Mouse (Mus musculus) right cerebral cortex, postnatal 4 days (tissue): ENCODE measurements around the gene Acss2.

Experiments used
- DNase-seq: peaks from one replicate; pipeline ENCODE4 v3.0.0-alpha.2; 2022

Gene Acss2

DNA sequence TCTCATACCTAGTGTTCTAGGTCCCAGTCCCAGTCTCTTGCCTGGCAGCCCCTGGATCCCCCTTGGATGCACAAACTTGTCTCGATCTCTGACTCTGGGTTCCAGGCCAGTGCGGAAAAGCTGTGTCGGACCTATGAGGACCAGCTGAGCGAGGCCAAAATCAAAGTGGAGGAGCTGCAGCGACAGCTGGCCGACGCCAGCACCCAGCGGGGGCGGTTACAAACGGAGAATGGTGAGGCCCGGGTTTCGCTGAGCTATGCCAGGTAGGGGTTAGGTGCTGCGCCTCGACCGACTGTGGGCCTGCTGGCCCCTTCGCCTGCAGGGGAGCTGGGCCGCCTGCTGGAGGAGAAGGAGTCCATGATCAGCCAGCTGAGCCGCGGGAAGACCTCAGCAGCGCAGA is 112.4 kb downstream of the Acss2 start:
- no peak for DNase-seq

DNA sequence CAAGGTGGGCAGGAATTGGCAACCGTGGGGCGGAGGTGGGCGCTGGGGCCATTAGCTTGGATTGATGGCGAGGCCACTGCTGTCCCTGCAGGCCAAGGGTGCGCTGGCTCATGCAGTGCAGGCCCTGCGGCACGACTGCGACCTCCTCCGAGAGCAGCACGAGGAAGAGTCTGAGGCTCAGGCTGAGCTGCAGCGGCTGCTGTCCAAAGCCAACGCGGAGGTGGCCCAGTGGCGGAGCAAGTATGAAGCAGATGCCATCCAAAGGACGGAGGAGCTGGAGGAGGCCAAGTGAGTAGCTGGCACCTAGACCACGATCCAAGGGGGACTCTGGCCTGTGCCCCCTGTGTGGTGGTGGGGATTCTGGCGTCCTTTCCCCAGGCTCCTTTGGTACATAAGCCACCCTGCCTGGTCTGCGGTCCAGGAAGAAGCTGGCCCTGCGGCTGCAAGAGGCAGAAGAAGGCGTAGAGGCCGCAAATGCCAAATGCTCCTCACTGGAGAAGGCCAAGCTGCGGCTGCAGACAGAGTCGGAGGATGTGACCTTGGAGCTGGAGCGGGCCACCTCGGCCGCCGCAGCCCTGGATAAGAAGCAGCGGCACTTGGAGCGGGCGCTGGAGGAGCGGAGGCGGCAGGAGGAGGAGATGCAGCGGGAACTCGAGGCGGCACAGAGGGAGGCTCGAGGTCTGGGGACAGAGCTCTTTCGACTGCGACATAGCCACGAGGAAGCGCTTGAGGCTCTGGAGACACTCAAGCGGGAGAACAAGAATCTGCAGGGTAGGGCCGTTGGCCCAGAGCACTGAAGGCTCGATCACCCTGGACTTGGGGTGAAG is 113.1 kb downstream of the Acss2 start:
- peak; percentile 38 for DNase-seq

DNA sequence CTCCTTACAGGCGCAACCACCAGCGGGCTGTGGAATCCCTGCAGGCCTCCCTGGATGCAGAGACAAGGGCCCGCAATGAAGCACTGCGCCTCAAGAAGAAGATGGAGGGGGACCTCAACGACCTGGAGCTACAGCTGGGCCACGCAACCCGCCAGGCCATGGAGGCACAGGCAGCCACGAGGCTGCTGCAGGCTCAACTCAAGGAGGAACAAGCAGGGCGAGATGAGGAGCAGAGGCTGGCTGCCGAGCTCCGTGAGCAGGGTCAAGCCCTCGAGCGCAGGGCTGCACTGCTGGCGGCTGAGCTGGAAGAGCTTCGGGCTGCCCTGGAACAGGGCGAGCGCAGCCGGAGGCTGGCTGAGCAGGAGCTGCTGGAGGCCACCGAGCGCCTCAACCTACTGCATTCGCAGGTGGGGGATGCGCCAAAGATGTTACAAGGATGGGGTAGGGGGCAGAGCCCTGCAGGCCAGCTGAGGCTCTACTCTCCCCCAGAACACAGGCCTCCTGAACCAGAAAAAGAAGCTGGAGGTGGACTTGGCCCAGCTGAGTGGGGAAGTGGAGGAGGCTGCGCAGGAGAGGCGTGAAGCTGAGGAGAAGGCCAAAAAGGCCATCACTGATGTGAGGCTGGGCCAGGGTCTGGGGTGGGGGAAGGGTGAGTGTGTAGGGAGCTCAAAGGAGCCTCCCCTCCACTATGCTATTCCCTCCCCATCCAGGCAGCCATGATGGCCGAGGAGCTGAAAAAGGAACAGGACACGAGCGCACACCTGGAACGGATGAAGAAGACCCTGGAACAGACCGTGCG is 114.6 kb downstream of the Acss2 start:
- no peak for DNase-seq

DNA sequence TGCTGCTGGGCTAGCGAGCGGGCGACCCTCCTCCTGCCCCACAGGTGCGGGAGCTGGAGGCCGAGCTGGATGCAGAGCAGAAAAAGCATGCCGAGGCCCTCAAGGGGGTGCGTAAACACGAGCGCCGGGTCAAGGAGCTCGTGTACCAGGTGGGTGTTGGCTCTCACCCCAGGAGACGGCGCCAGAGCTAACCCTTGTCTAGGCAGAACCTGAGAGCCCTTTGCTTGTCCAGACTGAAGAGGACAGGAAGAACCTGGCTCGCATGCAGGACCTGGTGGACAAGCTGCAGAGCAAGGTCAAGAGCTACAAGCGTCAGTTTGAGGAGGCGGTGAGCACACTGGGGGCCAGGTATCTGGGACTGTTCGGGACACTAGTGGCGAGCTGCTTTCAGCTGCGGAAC is 115.4 kb downstream of the Acss2 start:
- DNase-seq, result no peak

DNA sequence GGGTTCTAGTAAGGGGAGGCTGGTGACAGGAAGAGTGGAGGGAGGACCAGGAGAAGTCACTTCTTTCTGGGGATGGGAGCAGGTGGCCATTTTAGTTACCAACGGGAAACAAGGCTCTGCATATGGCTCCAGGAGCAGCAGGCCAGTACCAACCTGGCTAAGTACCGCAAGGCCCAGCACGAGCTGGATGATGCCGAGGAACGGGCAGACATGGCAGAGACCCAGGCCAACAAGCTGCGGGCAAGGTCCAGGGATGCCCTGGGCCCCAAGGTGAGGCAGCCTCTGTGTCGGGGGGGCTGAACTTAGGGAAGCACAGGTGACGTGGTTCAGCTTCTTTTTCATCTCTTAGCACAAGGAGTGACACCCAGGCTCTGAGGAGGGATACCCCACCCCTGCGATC is 116.0 kb downstream of the Acss2 start:
- DNase-seq, result no peak

DNA sequence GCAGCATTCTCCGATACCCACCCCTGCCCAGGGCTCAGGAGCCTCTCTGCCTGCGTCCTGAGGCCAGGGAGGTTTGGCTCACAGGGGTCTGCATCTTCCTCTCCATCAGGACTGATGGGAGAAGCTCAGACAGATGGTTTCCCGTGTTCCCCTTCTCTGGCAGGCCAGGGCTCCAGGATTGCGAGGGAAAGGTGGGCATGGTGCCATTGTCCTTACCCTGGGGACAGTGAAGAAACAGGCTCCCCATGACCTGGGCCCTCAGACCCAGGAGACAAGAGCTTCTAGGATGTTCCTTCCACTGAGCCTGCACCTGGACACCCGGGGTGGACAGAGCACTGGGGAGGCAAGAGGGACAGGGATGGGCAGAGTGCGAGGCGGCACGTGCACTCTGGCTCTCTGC is 116.8 kb downstream of the Acss2 start:
- DNase-seq, result no peak
